Mouse (Mus musculus) inflammation-experienced regulatory T-cells, adult 16 weeks (primary cell): ENCODE results near the gene Kcnj5. TPM values are rescaled to one million over a fixed set of nuclear protein-coding genes. Genes with fewer than 3 reads are reported as not detected.

Source experiments
- polyA plus RNA-seq: library from polyadenylated mRNA; unstranded; fragments of 100-300 nt; shearing (Covaris generic); gene quantifications from one replicate; pipeline ENCODE4 v1.2.1, GENCODE M21; 2017

Gene Kcnj5
- not detected for polyA plus RNA-seq

GRCm38 (mm10) chr9:32344051-32344450 is at the start of gene Kcnj5:
Gene Kcnj5, minus strand, starts transcription at chr9:32344350.

GRCm38 (mm10) chr9:32372202-32372601 is 28.1 kb upstream of the Kcnj5 start, which contains the start of gene Kcnj1:
Gene Kcnj1, plus strand, starts transcription at chr9:32372493.

Other genes with a start within 250 kb of the Kcnj5 start
- not detected for gene Arhgap32, start 228.2 kb downstream of the Kcnj5 start, polyA plus RNA-seq
- gene Kcnj1, start 28.1 kb upstream of the Kcnj5 start, polyA plus RNA-seq, result not detected
- gene Fli1, start 198.5 kb upstream of the Kcnj5 start, polyA plus RNA-seq, result 101 TPM